Mouse (Mus musculus) spleen, adult 18-20 months (tissue): ENCODE results near the gene Rpp25.

Experiments used
- DNase-seq, 2 experiments: peaks; one replicate each; pipeline ENCODE4 v3.0.0; 2022; ENCODE audit warnings: mixed read lengths in 2 of 2

Rpp25 gene

DNA sequence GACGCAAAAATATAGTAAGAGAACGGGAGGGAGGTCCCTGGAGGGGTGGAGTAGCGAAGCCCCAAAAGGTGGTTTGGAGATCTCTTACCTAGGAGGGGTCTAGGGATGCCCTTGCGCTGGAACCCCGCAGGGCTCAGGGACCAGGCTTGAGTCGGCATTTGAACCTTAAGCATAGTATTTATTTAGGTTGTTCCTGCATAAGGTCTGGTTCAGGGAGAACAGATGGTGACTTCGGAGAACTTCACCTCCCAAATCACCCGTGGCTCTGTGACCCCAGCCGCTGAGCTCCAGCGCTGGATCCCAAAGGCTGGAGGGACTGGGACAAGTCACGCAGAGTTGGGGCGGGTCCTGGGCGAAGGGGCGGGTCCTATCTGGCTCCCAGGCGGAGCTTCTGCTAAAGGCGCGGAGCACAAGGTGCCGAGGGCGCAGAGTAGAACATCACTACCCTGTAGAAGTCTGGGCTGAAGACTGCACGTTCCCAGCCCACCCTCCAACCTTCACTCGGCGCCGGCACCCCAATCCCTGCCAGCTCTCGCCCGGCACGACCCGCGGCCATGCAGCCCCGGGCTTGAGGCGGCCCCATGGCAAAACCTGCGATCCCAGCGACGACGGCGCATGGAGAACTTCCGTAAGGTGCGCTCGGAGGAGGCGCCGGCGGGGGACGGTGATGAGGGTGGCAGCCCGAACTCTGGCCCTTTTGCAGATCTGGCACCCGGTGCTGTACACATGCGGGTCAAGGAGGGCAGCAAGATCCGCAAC, at the start of gene Rpp25:
Gene Rpp25 (plus strand): TSS at position 405 of the 759 bp plus-strand sequence.
- DNase-seq: no peak

DNA sequence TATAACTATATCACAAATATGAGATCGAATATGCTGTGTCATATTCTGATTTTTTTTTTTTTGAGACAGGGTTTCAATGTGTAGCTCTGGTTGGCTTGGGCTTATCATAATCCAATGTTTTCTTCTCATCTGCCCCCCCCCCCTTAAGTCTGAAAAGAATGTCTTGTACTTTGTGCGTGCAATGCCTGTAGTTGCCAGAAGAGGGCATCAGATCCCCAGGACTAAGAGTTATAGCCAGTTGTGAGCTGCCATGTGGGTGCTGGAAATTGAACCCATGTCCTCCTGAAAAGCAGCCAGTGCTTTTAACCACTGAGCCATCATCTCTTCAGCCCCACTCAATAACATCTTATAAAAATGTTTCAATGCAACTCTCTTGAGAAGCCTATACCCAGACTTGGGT, 44.1 kb upstream of the Rpp25 start:
- DNase-seq: no peak

DNA sequence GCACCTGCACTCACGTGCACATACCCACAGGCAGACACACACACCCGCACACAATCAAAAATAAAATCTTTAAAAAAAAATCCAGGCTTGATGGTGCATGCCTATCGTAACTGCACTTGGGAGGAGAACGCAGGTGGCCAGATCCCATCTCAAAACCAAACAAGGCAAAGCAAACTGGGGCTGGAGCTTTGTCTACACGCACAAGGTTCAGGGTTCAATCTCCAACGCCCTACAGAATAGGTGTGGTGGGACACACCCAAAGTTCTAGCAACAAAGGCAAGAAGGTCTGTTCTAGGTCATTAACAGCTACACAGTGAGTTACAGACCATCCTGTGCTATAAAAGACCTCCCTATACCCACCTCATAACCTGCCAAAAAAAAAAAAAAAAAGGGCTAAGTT, 41.0 kb upstream of the Rpp25 start:
- DNase-seq: no peak

DNA sequence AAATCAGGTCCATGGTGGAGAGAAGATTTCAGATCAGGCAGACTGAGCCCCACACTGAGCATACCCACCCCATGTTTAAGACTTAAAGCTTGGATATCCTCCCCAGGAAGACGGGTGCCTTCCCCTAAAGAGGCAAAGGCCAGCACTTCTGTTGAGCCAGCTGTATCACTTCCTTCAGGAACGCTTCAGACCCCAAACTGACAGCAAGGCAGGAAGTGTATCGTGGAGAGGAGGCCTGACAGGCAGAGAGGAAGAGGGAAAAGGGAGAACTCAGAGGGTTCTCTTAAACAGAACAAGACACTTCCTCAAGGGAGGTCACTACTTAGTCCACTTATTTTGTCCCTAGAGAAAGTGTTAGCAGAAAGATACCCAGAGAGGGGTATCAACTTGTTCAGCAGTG, 37.7 kb upstream of the Rpp25 start:
- no peak for DNase-seq

DNA sequence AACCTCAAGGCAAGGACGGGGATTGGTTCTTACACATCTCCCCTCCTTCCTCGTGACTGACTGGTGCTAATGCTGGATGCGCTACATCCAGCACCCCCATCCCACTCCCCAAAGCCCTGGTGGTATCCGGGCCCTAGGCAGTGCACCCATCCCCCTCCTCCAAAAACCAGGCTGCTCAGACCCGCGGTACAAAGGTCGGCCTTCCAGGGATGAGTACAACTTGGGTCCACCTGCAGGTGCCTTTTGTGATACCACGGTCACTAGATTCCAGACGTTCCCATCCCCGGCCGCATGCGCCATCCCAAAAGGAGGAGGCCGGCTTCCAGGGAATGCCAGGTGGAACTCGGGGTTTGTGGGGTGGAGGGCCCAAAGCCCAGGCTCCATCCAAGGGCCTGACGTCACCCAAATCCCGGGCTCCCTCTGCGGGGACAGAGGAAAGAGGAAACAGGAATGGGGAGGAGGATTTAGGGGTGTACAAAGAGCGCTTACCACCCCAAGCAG, 36.5 kb upstream of the Rpp25 start:
- DNase-seq: no peak

DNA sequence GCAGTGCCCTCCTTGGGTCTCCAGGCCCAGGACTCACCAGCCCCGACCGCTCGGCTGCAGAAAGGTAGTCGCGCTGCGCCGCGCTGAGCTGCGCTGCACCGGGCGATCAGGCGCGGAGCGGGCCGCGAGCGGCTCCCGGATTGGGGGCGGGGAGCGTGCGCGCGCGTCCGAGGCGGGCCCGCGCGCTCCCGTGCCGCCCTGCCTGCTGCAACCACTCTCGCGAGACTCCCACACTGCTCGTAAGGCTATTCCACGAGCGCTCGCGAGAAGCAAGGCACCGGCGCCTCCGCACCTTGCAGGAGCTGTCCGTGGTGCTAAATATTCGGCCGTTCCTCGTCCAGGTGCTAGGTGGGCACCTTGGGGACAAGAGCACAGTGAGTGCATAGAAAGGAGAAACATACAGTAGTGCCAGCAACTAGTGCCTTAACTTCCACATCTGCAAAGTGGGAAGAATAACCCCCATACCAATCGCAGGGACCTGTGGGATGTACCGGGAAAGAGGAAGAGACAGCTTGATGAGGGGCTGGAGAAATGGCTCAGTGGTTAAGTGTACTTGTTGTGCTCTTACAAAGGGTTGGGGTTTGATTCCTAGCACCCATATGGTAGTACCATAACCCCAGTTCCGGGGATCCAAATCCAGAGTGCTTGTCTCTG, 35.8 kb upstream of the Rpp25 start, which contains the start of gene Scamp5:
Gene Scamp5 (minus strand): TSS at position 165 of the 654 bp plus-strand sequence.
- DNase-seq: peak; percentile 40 to 57

DNA sequence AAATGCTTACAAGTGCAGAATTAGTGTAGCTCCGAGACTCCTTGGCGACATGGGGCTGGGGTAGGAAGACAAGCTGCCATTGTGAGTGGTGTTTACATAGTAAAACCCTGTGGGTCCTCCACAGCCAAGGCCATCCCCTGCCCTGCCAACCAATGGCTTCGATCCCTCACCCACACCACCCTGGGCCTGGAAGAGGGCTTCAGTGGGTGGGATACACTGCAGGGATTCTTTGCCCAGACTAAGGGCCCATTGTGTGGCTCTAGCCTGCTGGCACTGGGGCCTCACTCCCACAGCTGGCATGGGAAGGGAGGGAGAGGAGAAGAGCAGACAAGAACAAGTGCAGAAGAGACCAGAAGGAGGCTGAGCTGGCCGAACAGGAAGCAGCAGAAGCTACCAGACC, 34.9 kb upstream of the Rpp25 start:
- DNase-seq: no peak

DNA sequence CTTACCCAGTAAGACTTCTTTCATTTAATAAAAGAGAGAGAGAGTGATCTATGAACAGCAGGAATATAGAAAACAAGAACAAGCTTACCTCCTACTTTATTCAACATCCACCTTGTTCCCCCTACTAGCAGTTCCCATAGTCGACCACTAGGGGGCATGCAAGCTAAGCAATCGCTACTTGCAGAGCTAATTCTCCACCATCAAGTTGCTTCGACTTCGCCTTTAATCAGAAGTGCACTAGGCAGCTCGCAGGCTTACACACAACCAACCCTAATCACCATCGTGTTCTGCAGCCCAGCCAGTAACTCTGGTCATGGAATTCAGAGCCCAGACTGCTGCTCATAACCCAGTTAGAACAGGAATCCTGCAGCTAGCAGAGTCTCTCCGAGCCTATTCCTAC, 18.1 kb upstream of the Rpp25 start:
- DNase-seq: peak; percentile 50 to 73

DNA sequence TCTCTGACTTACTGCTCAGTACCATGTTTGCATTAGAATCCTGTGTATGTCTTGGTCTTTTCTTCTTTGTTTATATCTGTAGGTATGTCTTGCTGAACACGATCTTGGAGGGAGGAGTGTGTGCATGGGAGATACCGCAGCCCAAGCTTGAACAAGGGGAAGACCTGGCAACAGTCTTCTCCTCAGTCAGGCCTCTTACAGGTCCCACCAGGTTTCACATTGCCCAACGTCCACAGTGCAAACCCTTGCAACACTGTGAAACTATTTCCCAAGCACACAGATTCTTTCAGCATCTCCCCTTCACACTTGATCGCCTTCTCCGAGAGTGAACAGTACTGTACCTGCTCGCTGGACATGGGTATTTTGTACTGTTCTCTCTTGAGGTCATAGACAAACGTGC, 16.0 kb upstream of the Rpp25 start:
- no peak for DNase-seq

DNA sequence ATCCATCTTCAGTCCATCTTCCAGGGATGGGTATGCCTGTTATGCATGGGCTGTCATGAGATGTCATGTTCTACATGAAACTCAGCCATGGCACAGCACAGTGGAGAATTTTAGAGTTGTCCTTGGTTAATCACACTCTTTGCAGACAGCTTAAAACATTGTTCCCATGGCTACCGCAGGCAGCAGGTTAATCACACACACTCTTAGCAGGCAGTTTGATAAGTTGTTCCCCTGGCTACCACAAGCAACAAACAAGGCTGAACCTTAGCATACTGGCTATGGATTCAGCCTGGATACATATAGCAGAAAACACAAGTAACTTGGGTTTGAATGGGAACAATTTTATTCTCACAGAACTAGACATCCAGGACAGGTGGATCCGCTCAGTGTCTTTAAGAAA, 10.3 kb upstream of the Rpp25 start:
- DNase-seq: no peak

DNA sequence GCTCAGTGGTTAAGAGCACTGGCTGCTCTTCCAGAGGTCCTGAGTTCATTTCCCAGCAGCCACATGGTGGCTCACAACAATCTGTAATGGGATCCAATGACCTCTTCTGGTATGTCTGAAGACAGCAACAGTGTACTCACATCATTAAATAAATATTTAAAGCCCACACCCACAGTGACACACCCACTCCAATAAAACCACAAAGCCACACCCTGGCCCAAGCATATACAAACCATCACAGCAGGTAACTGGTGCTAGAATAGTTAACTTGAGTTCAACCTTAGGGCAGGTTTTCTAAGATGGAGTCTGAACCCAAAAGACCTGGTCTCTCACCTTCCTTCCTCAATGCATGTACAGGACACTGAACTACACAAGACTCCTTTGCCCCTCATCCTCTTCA, 8.9 kb upstream of the Rpp25 start:
- DNase-seq: no peak

DNA sequence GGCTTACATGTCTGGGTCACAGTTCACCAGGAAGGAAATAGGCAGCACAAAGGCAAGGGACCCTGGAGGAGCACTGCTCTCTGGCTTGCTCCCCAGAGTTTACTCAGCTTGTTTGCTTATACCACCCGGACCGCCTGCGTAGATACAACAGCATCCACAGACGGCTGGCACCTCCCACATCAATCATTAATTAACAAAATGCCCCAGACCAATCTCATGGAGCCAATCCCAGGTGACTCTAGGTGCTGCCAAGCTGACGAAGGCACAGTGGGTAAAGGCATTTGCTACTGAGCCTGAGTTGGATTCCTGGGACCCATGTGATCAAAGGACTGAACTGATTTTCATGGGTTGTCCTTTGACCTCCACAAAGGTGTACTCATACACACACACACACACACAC, 6.6 kb upstream of the Rpp25 start:
- no peak for DNase-seq

DNA sequence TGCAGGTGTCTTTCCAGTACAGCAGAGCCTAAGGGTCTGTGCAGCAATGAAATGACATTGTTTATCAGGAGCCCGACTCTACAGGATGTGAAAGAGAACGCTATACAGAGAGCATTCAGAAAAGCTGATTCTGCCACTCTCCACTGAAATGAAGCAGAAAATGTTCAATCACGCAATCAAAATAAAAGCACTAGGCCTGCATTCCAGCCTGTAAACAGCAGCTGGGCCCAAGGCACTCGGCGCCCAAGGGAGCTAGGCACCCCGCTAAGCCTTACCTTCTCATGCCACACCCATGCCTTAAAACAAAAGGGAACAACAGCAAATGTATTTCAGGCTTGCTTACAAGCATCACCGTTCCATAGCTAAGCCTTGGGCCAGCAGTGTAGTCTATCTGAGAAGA, 5.3 kb upstream of the Rpp25 start:
- DNase-seq: no peak

DNA sequence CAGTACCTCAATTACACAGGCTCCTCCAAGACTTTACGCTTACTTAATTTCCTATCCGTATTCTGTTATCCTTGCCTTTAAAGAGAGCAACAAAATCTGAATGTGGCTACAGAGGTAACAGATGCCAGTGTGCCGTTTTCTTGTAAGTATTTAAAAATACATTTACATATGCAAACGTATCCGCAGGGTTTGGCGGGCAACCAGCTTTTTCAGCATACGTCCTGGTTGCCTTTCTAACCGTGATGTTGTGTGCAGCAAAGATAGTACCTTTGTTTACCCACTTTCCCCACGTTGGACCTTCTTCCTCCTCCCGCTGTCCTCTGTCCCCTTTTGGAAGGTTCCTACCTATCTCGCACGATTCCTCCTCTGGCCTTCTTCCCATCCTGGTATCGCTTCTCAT, 2.4 kb upstream of the Rpp25 start:
- DNase-seq: no peak

DNA sequence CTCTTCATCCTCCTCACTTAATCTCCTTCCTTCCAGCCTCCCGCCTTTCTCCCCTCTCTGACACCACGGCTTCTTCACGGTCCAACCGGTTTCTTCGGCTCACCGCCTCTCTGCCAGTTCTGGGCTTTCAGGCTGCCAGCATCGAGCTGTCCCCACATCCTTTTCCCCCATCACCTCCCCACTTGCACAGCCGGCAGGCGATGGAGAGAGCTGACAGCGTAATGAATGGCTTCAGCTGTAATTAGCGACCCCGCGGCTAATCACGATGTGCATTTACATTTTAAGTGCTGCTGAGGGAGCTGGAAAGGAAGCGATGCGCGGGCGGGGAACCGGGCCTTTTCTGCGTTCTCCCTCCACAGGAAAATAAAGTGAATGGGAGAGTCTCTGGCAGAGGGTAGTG, 2.0 kb upstream of the Rpp25 start:
- no peak for DNase-seq

DNA sequence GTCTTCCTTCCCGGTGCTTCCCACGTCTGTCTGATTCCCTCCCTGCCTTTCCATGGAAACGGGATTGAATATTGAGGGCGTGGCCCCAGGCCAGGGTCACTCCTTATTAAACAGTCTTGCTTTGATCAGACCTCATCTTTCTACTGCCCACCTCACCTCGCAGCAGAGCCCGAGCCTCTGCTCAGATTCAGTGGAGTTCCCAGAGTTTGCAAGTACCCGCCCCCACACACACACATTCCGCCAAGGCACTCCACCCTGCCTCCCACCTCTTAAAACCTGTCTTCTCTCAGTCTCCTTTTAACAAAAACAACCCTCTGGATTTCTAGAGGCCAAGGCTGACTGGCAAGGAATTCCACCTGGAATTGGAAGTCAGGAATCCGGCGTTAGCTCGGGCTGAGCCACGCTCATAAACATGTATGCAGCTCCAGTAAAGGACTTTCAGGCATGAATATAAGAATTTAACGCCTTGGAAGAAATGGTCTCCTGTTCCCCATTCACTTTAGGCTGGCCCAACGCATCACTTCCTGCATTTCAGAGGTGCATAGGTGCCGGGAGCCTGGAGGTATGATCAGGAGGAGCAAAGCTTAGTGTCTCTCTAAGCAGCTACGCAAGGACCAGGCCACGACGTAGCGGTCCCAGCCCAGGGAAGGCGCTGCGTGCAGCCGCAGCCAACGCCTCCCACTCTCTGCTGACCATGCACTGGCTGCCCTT, 760 bp upstream of the Rpp25 start:
- no peak for DNase-seq

DNA sequence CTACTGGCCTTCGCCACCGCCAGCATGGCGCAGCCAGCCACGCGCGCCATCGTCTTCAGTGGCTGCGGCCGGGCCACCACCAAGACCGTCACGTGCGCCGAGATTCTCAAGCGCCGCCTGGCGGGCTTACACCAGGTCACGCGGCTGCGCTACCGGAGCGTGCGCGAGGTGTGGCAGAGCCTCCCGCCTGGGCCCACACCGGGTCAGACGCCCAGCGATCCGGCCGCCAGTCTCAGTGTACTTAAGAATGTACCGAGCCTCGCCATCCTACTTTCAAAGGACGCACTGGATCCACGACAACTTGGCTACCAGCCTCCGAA, 515 bp downstream of the Rpp25 start:
- peak; percentile 35 to 57 for DNase-seq

DNA sequence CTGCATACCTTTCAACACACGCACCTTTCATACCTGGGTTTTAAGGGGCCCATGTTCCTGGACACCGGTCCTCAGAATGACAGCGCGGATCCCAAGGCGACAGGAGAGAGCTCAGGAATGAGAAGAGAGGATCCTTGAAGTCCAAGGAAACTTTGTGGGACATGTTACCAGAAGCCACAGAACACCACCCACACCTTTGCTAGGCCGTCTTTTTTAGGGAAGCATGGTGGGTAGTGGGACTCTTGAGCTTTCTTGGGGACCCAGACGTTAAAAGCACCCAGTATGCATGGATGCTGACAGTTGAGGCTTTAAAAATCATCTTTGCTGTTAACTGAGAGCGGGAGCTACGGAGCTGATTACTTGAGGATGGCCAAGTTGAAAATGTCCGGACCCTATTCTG, 1.1 kb downstream of the Rpp25 start:
- no peak for DNase-seq

DNA sequence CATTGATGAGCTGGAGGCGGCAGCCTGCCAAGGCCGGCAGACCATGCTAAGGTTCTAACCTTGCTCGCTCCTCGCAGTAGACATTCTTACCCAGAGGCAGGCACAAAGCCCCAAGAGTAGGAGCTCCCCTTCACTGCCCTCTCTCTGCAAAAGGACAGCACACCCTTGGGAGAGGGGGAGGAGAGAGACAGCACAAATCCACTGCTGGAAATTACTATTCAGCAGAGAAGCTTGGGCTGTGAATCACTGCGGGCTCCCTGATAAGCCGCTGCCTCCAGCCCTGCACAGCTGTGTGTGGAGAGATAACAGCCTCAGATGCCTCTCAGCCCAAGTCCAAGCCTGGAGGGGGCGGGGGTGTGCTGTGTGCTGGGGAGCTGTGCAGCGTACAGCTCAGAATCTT, 1.9 kb downstream of the Rpp25 start:
- no peak for DNase-seq

DNA sequence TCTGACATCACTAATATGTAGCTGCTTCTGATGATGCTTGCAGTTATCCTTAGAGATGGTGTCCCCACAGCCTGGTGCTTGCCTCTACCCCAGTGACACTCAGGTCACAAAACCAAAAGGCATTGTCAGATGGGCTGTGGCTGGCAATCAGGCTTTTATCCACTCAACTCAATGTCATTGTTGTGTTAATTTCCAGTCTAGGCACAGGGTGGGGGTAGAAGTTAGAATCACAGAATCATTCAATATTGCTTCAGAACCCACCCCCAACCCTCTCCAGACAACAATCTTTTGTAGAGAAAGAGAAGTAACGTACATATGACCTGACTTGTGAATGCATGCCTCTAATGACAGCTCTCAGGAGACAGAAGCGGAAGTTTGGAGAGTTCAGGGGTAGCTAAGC, 6.8 kb downstream of the Rpp25 start:
- DNase-seq: no peak

DNA sequence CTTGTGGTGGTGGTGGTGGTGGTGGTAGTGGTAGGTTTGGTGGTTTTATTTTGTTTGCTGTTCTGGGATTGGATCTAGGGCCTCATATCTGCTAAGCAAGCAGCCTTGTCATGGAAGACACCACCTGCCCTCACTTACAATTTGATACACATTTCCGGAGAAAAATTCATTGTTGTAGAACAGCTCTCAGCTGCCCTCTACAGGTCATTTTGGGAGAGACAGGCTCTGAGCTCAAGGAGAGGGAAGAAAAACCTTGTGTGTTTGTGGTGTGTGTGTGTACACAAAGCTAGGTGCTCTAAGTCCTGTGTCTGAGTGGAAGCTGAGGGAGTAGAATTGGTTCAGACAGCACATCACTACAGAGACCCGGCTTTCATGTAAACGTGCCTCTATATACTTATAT, 13.3 kb downstream of the Rpp25 start:
- DNase-seq: peak in 1 of 2 experiments; percentile 61

DNA sequence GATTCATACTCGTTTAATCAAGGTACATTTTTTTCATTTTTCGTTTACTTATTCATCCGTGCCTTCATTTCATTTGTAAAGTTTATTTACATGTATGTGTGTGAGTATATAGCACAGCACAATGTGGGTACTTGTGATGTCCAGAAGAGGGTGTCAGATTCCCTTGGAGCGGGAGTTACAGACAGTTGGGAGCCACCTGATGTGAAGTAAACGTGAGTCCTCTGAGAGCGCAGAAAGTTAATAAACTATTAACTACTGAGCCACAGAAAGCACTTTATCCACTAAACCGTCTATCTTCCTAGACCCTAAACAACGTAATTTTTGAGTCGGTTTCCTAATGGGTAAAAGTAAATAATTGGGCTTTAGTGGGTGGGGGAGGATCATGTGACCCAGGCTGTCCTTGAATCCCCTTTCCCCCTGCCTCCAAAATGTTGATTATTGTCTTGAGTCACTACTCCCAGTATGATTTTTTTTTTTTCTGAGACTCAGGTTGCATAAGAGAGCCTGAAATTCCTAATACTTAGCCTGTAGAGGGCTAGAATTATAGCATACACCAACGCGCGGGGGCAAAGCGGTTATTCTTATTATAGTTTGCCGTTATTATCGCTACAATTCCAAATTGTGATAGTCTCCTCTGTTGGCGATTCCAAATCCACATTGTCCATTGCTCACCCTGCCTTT, 16.7 kb downstream of the Rpp25 start:
- DNase-seq: no peak
